Mouse (Mus musculus): ENCODE measurements around the gene Hdac7.

Gene Hdac7

GRCm38 (mm10) chr15:97815254-97815653, 29.0 kb downstream of the Hdac7 start:
- DNase-seq (ENCODE audit: low spot score in 2 of 2): no peak

- DNase-seq (ENCODE audit: low spot score in 2 of 2): no peak
Measured at GRCm38 (mm10) chr15:97814703-97815102, 29.6 kb downstream of the Hdac7 start.

GRCm38 (mm10) chr15:97813452-97814204, 30.7 kb downstream of the Hdac7 start:
- peak in 1 of 2 experiments; percentile 65 for DNase-seq (ENCODE audit: low spot score in 2 of 2)

- DNase-seq (ENCODE audit: low spot score in 2 of 2): no peak
Measured at GRCm38 (mm10) chr15:97812875-97813274, 31.4 kb downstream of the Hdac7 start.

GRCm38 (mm10) chr15:97812126-97812525, 32.2 kb downstream of the Hdac7 start:
- peak in 1 of 2 experiments; percentile 76 for DNase-seq (ENCODE audit: low spot score in 2 of 2)

GRCm38 (mm10) chr15:97811307-97811706, 33.0 kb downstream of the Hdac7 start:
- DNase-seq (ENCODE audit: low spot score in 2 of 2): no peak

GRCm38 (mm10) chr15:97810399-97810798, 33.9 kb downstream of the Hdac7 start:
- DNase-seq (ENCODE audit: low spot score in 2 of 2): no peak

GRCm38 (mm10) chr15:97809942-97810341, 34.4 kb downstream of the Hdac7 start:
- no peak for DNase-seq (ENCODE audit: low spot score in 2 of 2)

- DNase-seq (ENCODE audit: low spot score in 2 of 2): no peak
Measured at GRCm38 (mm10) chr15:97809206-97809605, 35.1 kb downstream of the Hdac7 start.

- DNase-seq (ENCODE audit: low spot score in 2 of 2): no peak
Measured at GRCm38 (mm10) chr15:97808532-97808931, 35.8 kb downstream of the Hdac7 start.

- no peak for DNase-seq (ENCODE audit: low spot score in 2 of 2)
Measured at GRCm38 (mm10) chr15:97807867-97808266, 36.4 kb downstream of the Hdac7 start.

GRCm38 (mm10) chr15:97802575-97802974, 41.7 kb downstream of the Hdac7 start:
- peak in 1 of 2 experiments; percentile 67 for DNase-seq (ENCODE audit: low spot score in 2 of 2)

- DNase-seq (ENCODE audit: low spot score in 2 of 2): no peak
Measured at GRCm38 (mm10) chr15:97801811-97802210, 42.5 kb downstream of the Hdac7 start.

- DNase-seq (ENCODE audit: low spot score in 2 of 2): no peak
Measured at GRCm38 (mm10) chr15:97800853-97801252, 43.4 kb downstream of the Hdac7 start.

- DNase-seq (ENCODE audit: low spot score in 2 of 2): no peak
Measured at GRCm38 (mm10) chr15:97799446-97799845, 44.9 kb downstream of the Hdac7 start.

- DNase-seq (ENCODE audit: low spot score in 2 of 2): no peak
Measured at GRCm38 (mm10) chr15:97798134-97798533, 46.2 kb downstream of the Hdac7 start.

GRCm38 (mm10) chr15:97796674-97797310, 47.5 kb downstream of the Hdac7 start:
- no peak for DNase-seq (ENCODE audit: low spot score in 2 of 2)

- no peak for DNase-seq (ENCODE audit: low spot score in 2 of 2)
Measured at GRCm38 (mm10) chr15:97795559-97796235, 48.6 kb downstream of the Hdac7 start.

GRCm38 (mm10) chr15:97794268-97794667, 50.0 kb downstream of the Hdac7 start:
- no peak for DNase-seq (ENCODE audit: low spot score in 2 of 2)

- DNase-seq (ENCODE audit: low spot score in 2 of 2): no peak
Measured at GRCm38 (mm10) chr15:97793386-97794153, 50.7 kb downstream of the Hdac7 start.

GRCm38 (mm10) chr15:97791126-97791700, 53.1 kb downstream of the Hdac7 start:
- DNase-seq (ENCODE audit: low spot score in 2 of 2): no peak
